ENCODE assay signal across 1 mouse cellular context in the genomic region with DNA sequence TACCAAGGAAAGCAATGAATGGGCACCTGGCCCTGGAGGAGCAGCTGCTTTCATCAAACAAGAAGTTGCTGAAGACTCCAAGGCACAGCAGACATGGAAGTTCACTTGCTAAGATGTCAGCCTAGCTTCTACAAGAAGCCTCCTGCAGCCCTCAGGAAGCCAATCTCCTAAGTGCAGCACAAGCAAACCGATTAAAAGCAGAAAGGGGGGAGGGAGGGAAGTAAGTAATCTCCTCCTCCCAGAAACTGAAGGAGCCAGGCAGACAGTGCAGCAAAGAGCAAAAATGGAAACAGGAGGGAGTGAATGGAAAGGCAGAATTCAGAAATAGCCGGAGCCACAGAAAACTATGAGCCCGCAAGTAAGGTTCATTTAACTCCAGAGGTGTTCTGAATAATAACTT.
TF ChIP-seq lines count a peak whose summit lies in the region.

No protein-coding gene starts in this region.

TF ChIP-seq in MEL, 35 proteins besides CTCF, POLR2A, EP300 and RAD21 (continued from another document):
- TF ChIP-seq MEF2A (IDR thresholded peaks at IDR 0.05; ENCODE audit: extremely low read depth, insufficient replicate concordance, low read depth, low read length, poor library complexity, severe bottlenecking) (no peak), MAZ (IDR thresholded peaks at IDR 0.05; ENCODE audit: low read depth, low read length) (no peak), USF2 (IDR thresholded peaks at IDR 0.05; ENCODE audit: borderline replicate concordance in 1 of 2, insufficient read depth in 1 of 2, low read depth in 1 of 2, low read length in 2 of 2) (no peak), E2F4 (IDR thresholded peaks at IDR 0.05; ENCODE audit: borderline replicate concordance, low read depth, low read length) (no peak), BHLHE40 (IDR thresholded peaks at IDR 0.05; ENCODE audit: borderline replicate concordance, low read depth, low read length) (no peak), ZC3H11A (IDR thresholded peaks at IDR 0.05; ENCODE audit: low read depth, low read length) (no peak), ZKSCAN1 (IDR thresholded peaks at IDR 0.05; ENCODE audit: low read depth, low read length) (no peak), TCF12 (IDR thresholded peaks at IDR 0.05; ENCODE audit: low read depth, low read length) (peak; percentile 82), NRF1 (IDR thresholded peaks at IDR 0.05; ENCODE audit: insufficient read depth, low read depth, low read length, poor library complexity, severe bottlenecking) (no peak), POLR2AphosphoS2 (IDR thresholded peaks at IDR 0.05; ENCODE audit: low read length) (no peak), MAFK (IDR thresholded peaks at IDR 0.05; ENCODE audit: borderline replicate concordance, low read depth, low read length) (no peak), SIN3A (IDR thresholded peaks at IDR 0.05; ENCODE audit: low read length) (peak; percentile 15; the same call in 1 of the 2 replicates)
